Mouse (Mus musculus): ENCODE measurements around the gene Tnfrsf14. TPM values are rescaled to one million over a fixed set of nuclear protein-coding genes. Genes with fewer than 3 reads are reported as not detected.

Tnfrsf14 gene
- polyA plus RNA-seq, 1 experiment = 2.3 TPM

- no peak overlapping the region for H3K4me3 ChIP-seq (ENCODE audit: insufficient read depth, low read length)
- TF ChIP-seq CTCF (IDR thresholded peaks at IDR 0.05; ENCODE audit: extremely low read depth, insufficient read depth, low read length) (no peak), POLR2A (IDR thresholded peaks at IDR 0.05; ENCODE audit: extremely low read depth, insufficient read depth, low read length) (no peak)
Observed at GRCm38 (mm10) chr4:154949589-154949982, 21.2 kb upstream of the Tnfrsf14 start.

DNA sequence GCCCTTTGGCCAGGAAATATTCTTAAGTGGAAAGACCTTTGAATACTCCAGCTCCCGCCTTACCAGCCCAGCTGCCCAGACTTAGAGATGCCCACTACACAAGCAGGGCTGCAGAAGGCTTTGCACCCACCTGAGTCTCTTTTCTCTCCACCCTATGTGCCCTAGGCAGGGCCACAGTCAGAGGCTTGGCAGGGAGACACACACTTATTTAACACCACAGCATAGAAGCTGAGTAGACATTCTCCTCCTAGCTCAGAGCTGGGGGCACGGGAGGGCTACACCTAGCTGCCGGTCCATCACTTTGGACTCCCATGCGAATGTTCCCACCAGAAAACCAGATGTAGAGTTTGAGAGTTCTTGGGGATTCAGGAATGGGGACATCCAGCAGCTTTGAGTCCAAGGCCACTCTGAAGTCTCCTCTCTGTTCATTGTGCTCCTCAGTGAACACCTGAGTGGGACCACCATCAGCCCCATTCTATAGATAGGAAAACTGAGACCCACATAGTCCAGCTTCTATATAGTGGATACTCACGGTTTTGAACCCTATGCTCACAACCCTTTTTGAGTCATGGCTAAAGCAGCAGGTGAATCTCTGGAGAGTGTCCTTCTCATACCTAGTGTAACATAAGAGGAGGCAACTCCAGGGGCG is 20.7 kb upstream of the Tnfrsf14 start:
- Histone ChIP-seq H3K27ac (ENCODE audit: insufficient read depth, low read length) (no peak overlapping the region), H3K4me3 (ENCODE audit: insufficient read depth, low read length) (no peak overlapping the region), H3K4me1 (ENCODE audit: control insufficient read depth, insufficient read depth, low read length) (no peaks in the 10 kb centered on the region)
- TF ChIP-seq CTCF (IDR thresholded peaks at IDR 0.05; ENCODE audit: extremely low read depth, insufficient read depth, low read length) = no peak

More at GRCm38 (mm10) chr4:154949589-154949982, 21.2 kb upstream of the Tnfrsf14 start:
- Histone ChIP-seq H3K4me1 (ENCODE audit: control insufficient read depth, insufficient read depth, low read length) (no peaks in the 10 kb centered on the region), H3K27ac (ENCODE audit: insufficient read depth, low read length) (no peak overlapping the region)

- H3K27ac ChIP-seq (ENCODE audit: insufficient read depth, low read length) = no peak overlapping the region
- no peaks in the 10 kb centered on the region for H3K4me1 ChIP-seq (ENCODE audit: control insufficient read depth, insufficient read depth, low read length)
- H3K4me3 ChIP-seq (ENCODE audit: insufficient read depth, low read length) = no peak overlapping the region
- TF ChIP-seq CTCF (IDR thresholded peaks at IDR 0.05; ENCODE audit: extremely low read depth, insufficient read depth, low read length) = no peak
- TF ChIP-seq POLR2A (IDR thresholded peaks at IDR 0.05; ENCODE audit: extremely low read depth, insufficient read depth, low read length) = no peak
Observed at GRCm38 (mm10) chr4:154948066-154948939, 19.9 kb upstream of the Tnfrsf14 start.

DNA sequence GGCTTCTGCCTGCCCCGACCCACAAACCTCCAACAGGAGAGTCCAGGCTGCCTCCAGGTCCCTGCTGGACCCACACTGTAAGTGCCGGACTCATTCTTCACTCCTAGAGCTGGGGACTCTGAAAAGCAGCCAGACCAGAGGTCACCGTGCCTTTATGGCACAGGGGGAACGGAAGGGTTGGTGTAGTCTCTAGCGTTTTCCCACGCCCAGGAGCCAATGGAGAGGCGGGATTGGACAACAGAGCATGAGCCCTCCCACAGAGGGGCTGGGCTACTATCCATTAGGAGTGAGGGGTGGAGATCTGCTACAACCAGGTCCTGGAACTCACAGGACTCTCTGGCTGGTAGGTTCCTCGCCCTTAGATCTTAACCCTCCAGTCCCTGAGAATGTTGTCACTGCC is 18.0 kb upstream of the Tnfrsf14 start:
- Histone ChIP-seq H3K4me3 (ENCODE audit: insufficient read depth, low read length) (peak overlapping the region; percentile 0), H3K27ac (ENCODE audit: insufficient read depth, low read length) (no peak overlapping the region), H3K4me1 (ENCODE audit: control insufficient read depth, insufficient read depth, low read length) (no peaks in the 10 kb centered on the region)
- TF ChIP-seq CTCF (IDR thresholded peaks at IDR 0.05; ENCODE audit: extremely low read depth, insufficient read depth, low read length) (no peak), POLR2A (IDR thresholded peaks at IDR 0.05; ENCODE audit: extremely low read depth, insufficient read depth, low read length) (peak; percentile 55; the same call in 1 of the 2 replicates)

DNA sequence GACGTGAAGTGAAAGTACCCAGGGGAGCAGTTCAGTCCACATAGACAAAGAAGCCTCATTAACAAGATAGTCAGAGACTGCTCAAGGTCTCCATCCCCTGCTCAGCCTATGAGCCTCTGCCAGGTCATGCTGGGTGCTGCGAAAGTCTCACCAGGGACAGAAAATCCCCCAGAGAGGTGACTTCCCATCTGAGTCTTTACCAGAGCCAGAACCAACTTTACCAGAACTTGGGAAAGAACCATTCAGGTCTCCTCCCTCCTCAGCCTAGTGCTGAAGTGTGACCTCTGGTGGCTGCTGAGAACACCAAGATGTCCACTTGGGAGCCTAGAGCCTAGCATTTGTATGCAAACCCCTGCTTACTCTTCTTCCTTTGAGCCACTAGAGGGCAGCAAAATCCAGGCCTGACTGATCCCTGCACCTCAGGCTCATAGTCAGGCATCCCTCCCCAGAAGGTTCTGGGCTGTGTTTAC is 15.8 kb upstream of the Tnfrsf14 start:
- no peak for TF ChIP-seq POLR2A (IDR thresholded peaks at IDR 0.05; ENCODE audit: extremely low read depth, insufficient read depth, low read length)
- peak; percentile 98 for TF ChIP-seq CTCF (IDR thresholded peaks at IDR 0.05; ENCODE audit: extremely low read depth, insufficient read depth, low read length)
- H3K27ac ChIP-seq (ENCODE audit: insufficient read depth, low read length) = no peak overlapping the region

GRCm38 (mm10) chr4:154943323-154944039 is 15.1 kb upstream of the Tnfrsf14 start:
- H3K4me1 ChIP-seq (ENCODE audit: control insufficient read depth, insufficient read depth, low read length) = no peaks in the 10 kb centered on the region
- no peak for TF ChIP-seq POLR2A (IDR thresholded peaks at IDR 0.05; ENCODE audit: extremely low read depth, insufficient read depth, low read length)
- no peak for TF ChIP-seq CTCF (IDR thresholded peaks at IDR 0.05; ENCODE audit: extremely low read depth, insufficient read depth, low read length)
- no peak overlapping the region for H3K4me3 ChIP-seq (ENCODE audit: insufficient read depth, low read length)
- H3K27ac ChIP-seq (ENCODE audit: insufficient read depth, low read length) = no peak overlapping the region

More for the DNA sequence above, 15.8 kb upstream of the Tnfrsf14 start:
- H3K4me1 ChIP-seq (ENCODE audit: control insufficient read depth, insufficient read depth, low read length) = no peaks in the 10 kb centered on the region
- H3K4me3 ChIP-seq (ENCODE audit: insufficient read depth, low read length) = no peak overlapping the region

- Histone ChIP-seq H3K4me1 (ENCODE audit: control insufficient read depth, insufficient read depth, low read length) (no peaks in the 10 kb centered on the region), H3K4me3 (ENCODE audit: insufficient read depth, low read length) (no peak overlapping the region), H3K27ac (ENCODE audit: insufficient read depth, low read length) (no peak overlapping the region)
- TF ChIP-seq POLR2A (IDR thresholded peaks at IDR 0.05; ENCODE audit: extremely low read depth, insufficient read depth, low read length) (no peak), CTCF (IDR thresholded peaks at IDR 0.05; ENCODE audit: extremely low read depth, insufficient read depth, low read length) (no peak)
Observed at GRCm38 (mm10) chr4:154942632-154943322, 14.4 kb upstream of the Tnfrsf14 start.

DNA sequence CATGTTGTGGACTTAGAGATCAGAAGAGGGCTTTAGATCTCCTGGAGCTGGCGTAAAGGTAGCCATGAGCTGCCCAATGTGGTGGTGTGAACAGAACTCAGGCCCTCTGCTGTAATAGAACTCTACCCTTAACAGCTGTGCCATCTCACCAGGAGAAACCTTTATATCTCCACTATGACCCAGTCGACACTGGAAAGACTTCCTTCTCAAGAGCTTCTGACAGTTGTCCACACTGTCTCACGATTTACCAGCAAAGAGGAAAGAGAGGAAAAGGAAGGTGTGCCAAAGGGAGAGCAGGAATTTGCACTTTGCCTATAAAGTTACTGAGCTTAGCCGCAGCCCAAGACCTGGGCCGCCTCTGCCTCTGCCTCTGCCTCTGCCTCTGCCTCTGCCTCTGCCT is 13.5 kb upstream of the Tnfrsf14 start:
- H3K27ac ChIP-seq (ENCODE audit: insufficient read depth, low read length) = no peak overlapping the region
- TF ChIP-seq CTCF (IDR thresholded peaks at IDR 0.05; ENCODE audit: extremely low read depth, insufficient read depth, low read length) (no peak), POLR2A (IDR thresholded peaks at IDR 0.05; ENCODE audit: extremely low read depth, insufficient read depth, low read length) (no peak)
- no peaks in the 10 kb centered on the region for H3K4me1 ChIP-seq (ENCODE audit: control insufficient read depth, insufficient read depth, low read length)
- no peak overlapping the region for H3K4me3 ChIP-seq (ENCODE audit: insufficient read depth, low read length)

DNA sequence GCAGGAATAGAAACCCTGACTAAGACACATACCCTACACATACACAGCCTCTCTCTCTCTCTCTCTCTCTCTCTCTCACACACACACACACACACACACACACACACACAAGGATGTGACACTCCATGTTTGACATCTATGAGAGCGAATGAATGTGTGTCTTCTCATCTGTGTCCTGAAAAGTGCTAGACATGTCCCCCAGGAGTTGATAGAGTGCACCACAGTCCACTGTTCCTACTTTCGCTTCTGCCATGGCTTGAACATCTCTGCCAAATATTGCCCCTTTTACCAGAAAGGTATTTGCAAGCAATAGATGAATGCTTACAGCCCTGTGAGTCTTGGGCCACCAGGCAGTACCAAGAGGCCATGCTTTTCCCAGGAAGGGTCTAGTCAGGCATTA is 11.8 kb upstream of the Tnfrsf14 start:
- no peak overlapping the region for H3K27ac ChIP-seq (ENCODE audit: insufficient read depth, low read length)
- no peak for TF ChIP-seq CTCF (IDR thresholded peaks at IDR 0.05; ENCODE audit: extremely low read depth, insufficient read depth, low read length)
- TF ChIP-seq POLR2A (IDR thresholded peaks at IDR 0.05; ENCODE audit: extremely low read depth, insufficient read depth, low read length) = no peak
- H3K4me3 ChIP-seq (ENCODE audit: insufficient read depth, low read length) = no peak overlapping the region
- peaks cover 2% of the 10 kb centered on the region; the same call in 1 of the 2 replicates for H3K4me1 ChIP-seq (ENCODE audit: control insufficient read depth, insufficient read depth, low read length)
